Mouse (Mus musculus): ENCODE results near the gene Pus1. TPM values are rescaled to one million over a fixed set of nuclear protein-coding genes. Genes with fewer than 3 reads are reported as not detected.

Gene Pus1
- total and polyA plus RNA-seq, 2 experiments from 2014 or later, result 21.2 to 23.4 TPM

- ATAC-seq (ENCODE audit: insufficient read depth, low read depth) (no peak), DNase-seq (ENCODE audit: low spot score) (no peak)
- H3K27ac ChIP-seq (ENCODE audit: low read depth), result no peak overlapping the region
- peaks cover 93% of the 10 kb centered on the region for H3K36me3 ChIP-seq (replicated peaks; ENCODE audit: control insufficient read depth, insufficient read depth, low read length)
- H3K9ac ChIP-seq (replicated peaks; ENCODE audit: low read depth, low read length), result no peak overlapping the region
- WGBS, result 89% methylated on average over 7 of the region's 7 CpGs
- no peaks in the 10 kb centered on the region for H3K27me3 ChIP-seq (ENCODE audit: control insufficient read depth, insufficient read depth, low read length)
- H3K9me3 ChIP-seq (replicated peaks; ENCODE audit: control insufficient read depth, low read length), result no peaks in the 10 kb centered on the region
- H3K4me2 ChIP-seq (ENCODE audit: low read depth, low read length), result no peak overlapping the region
- TF ChIP-seq CTCF (IDR thresholded peaks at IDR 0.05; ENCODE audit: low read depth) (no peak), EP300 (IDR thresholded peaks at IDR 0.05; ENCODE audit: low read depth) (no peak)
- H3K4me3 ChIP-seq (ENCODE audit: low read depth, low read length), result no peak overlapping the region
- peaks cover 12% of the 10 kb centered on the region for H3K4me1 ChIP-seq (ENCODE audit: control insufficient read depth, insufficient read depth)
These were observed 13.9 kb upstream of the Pus1 start for GRCm38 (mm10) chr5:110794363-110794762.

DNA sequence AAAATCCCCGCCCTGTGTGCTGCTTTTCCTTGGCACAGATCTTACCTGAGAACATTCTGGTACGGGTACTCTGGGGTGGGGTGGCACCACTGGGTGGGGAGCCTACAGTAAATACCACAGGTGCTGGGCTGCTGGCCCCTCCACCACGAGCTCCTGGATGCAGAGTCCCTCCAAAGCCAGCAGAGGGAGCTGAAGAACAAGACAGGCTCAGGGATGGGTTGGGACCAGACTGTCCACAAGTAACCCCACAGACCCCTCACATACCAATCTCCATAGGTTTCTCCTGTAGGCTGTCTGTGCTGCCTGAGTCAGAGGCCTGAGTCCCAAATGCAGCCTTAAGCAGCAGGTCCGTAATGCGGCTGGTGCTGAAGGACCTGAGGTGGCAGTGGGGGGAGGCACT is 8.2 kb upstream of the Pus1 start:
- H3K4me3 ChIP-seq (ENCODE audit: low read depth, low read length), result no peak overlapping the region
- ATAC-seq (ENCODE audit: insufficient read depth, low read depth), result peak; percentile 44; the same call in 1 of the 2 replicates
- peaks cover 75% of the 10 kb centered on the region for H3K36me3 ChIP-seq (replicated peaks; ENCODE audit: control insufficient read depth, insufficient read depth, low read length)
- 56% methylated on average over 5 of the region's 5 CpGs for WGBS
- DNase-seq (ENCODE audit: low spot score), result peak; percentile 49
- H3K27ac ChIP-seq (ENCODE audit: low read depth), result no peak overlapping the region
- H3K9me3 ChIP-seq (replicated peaks; ENCODE audit: control insufficient read depth, low read length), result no peaks in the 10 kb centered on the region
- H3K4me2 ChIP-seq (ENCODE audit: low read depth, low read length), result no peak overlapping the region
- no peaks in the 10 kb centered on the region for H3K27me3 ChIP-seq (ENCODE audit: control insufficient read depth, insufficient read depth, low read length)
- no peak for TF ChIP-seq EP300 (IDR thresholded peaks at IDR 0.05; ENCODE audit: low read depth)
- TF ChIP-seq CTCF (IDR thresholded peaks at IDR 0.05; ENCODE audit: low read depth), result peak; percentile 71
- H3K9ac ChIP-seq (replicated peaks; ENCODE audit: low read depth, low read length), result no peak overlapping the region
- H3K4me1 ChIP-seq (ENCODE audit: control insufficient read depth, insufficient read depth), result no peaks in the 10 kb centered on the region

- Histone ChIP-seq H3K4me1 (ENCODE audit: control insufficient read depth, insufficient read depth) (no peaks in the 10 kb centered on the region), H3K9ac (replicated peaks; ENCODE audit: low read depth, low read length) (no peak overlapping the region), H3K27me3 (ENCODE audit: control insufficient read depth, insufficient read depth, low read length) (no peaks in the 10 kb centered on the region), H3K9me3 (replicated peaks; ENCODE audit: control insufficient read depth, low read length) (no peaks in the 10 kb centered on the region), H3K4me2 (ENCODE audit: low read depth, low read length) (no peak overlapping the region), H3K4me3 (ENCODE audit: low read depth, low read length) (no peak overlapping the region), H3K27ac (ENCODE audit: low read depth) (peak overlapping the region; percentile 30; the same call in 1 of the 2 replicates), H3K36me3 (replicated peaks; ENCODE audit: control insufficient read depth, insufficient read depth, low read length) (peaks cover 50% of the 10 kb centered on the region)
- peak; percentile 77 for ATAC-seq (ENCODE audit: insufficient read depth, low read depth)
- DNase-seq (ENCODE audit: low spot score), result peak; percentile 47
- no peak for TF ChIP-seq EP300 (IDR thresholded peaks at IDR 0.05; ENCODE audit: low read depth)
- peak; percentile 40 for TF ChIP-seq CTCF (IDR thresholded peaks at IDR 0.05; ENCODE audit: low read depth)
- 57% methylated on average over 11 of the region's 11 CpGs for WGBS
These were observed 5.8 kb upstream of the Pus1 start for GRCm38 (mm10) chr5:110786081-110786835.

GRCm38 (mm10) chr5:110783150-110783549 is 2.7 kb upstream of the Pus1 start:
- no peaks in the 10 kb centered on the region for H3K27me3 ChIP-seq (ENCODE audit: control insufficient read depth, insufficient read depth, low read length)
- H3K27ac ChIP-seq (ENCODE audit: low read depth), result no peak overlapping the region
- H3K9ac ChIP-seq (replicated peaks; ENCODE audit: low read depth, low read length), result no peak overlapping the region
- H3K36me3 ChIP-seq (replicated peaks; ENCODE audit: control insufficient read depth, insufficient read depth, low read length), result peaks cover 29% of the 10 kb centered on the region
- WGBS, result 66% methylated on average over 8 of the region's 8 CpGs
- no peak overlapping the region for H3K4me3 ChIP-seq (ENCODE audit: low read depth, low read length)
- H3K4me1 ChIP-seq (ENCODE audit: control insufficient read depth, insufficient read depth), result peaks cover 12% of the 10 kb centered on the region
- H3K4me2 ChIP-seq (ENCODE audit: low read depth, low read length), result no peak overlapping the region
- DNase-seq (ENCODE audit: low spot score) (no peak), ATAC-seq (ENCODE audit: insufficient read depth, low read depth) (no peak)
- H3K9me3 ChIP-seq (replicated peaks; ENCODE audit: control insufficient read depth, low read length), result no peaks in the 10 kb centered on the region
- TF ChIP-seq CTCF (IDR thresholded peaks at IDR 0.05; ENCODE audit: low read depth) (no peak), EP300 (IDR thresholded peaks at IDR 0.05; ENCODE audit: low read depth) (no peak)

DNA sequence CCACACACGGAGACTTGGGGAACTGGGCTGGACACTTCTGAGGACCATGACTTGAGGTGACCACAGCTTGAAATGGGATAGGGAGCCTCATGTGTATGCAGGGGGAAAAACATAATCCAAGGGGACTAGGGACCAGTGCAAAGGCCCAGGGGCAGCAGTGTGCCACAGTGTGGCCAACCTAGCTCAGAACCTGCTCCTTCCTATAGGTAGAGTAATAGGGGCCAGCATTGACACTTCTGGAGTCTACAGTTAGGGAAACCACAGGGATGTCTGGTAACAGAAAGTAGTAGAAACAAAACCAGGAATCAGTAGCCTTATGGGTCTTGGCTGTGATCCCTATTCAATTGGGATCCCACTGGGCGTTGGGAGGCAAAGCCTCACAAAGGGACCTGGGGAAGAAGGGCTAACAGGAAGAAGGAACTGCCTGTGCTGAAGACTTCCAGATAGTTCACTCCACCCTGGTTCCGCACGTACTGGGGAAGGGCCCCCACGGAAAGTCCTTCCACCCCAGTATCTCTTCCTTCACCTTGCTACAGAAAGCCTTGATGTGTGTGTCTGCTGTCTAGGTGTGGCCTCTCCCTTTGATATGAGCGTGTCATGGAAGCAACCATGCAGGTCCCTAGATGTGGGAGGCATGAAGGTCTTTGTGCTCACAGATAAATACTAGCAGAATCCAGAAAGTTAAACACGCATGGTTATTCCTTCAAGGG is 1.2 kb upstream of the Pus1 start:
- Histone ChIP-seq H3K9ac (replicated peaks; ENCODE audit: low read depth, low read length) (no peak overlapping the region), H3K4me2 (ENCODE audit: low read depth, low read length) (no peak overlapping the region), H3K9me3 (replicated peaks; ENCODE audit: control insufficient read depth, low read length) (no peaks in the 10 kb centered on the region), H3K4me3 (ENCODE audit: low read depth, low read length) (no peak overlapping the region), H3K27ac (ENCODE audit: low read depth) (no peak overlapping the region), H3K27me3 (ENCODE audit: control insufficient read depth, insufficient read depth, low read length) (no peaks in the 10 kb centered on the region), H3K36me3 (replicated peaks; ENCODE audit: control insufficient read depth, insufficient read depth, low read length) (peaks cover 21% of the 10 kb centered on the region), H3K4me1 (ENCODE audit: control insufficient read depth, insufficient read depth) (peaks cover 12% of the 10 kb centered on the region)
- ATAC-seq (ENCODE audit: insufficient read depth, low read depth) (no peak), DNase-seq (ENCODE audit: low spot score) (no peak)
- no peak for TF ChIP-seq CTCF (IDR thresholded peaks at IDR 0.05; ENCODE audit: low read depth)
- TF ChIP-seq EP300 (IDR thresholded peaks at IDR 0.05; ENCODE audit: low read depth), result no peak
- WGBS, result 71% methylated on average over 7 of the region's 7 CpGs

Measured in heart, postnatal 0 days (tissue).